Mouse (Mus musculus) bone marrow, adult 2 months (tissue): ENCODE measurements around the gene Gm20604.

Experiments
- CTCF ChIP-seq: fragments of 200-500 bp; IDR thresholded peaks from 2 replicates; pipeline ENCODE4 v1.5.1; 2011; ENCODE audit warnings: low read length, control low read depth; ENCODE audit not compliant: control insufficient read depth, insufficient read depth
- POLR2A ChIP-seq: fragments of 200-500 bp; IDR thresholded peaks from 2 replicates; pipeline ENCODE4 v1.6.1; 2011; ENCODE audit warnings: low read depth, mild to moderate bottlenecking, control low read depth, low read length, borderline replicate concordance; ENCODE audit not compliant: control insufficient read depth

GRCm38 (mm10) chr12:102691761-102692160 lies 66.7 kb downstream of the Gm20604 start:
- TF ChIP-seq CTCF, result no peak
- no peak for TF ChIP-seq POLR2A
